Mouse (Mus musculus) lung, adult 2 months (tissue): Measurements from ENCODE around the gene Gpm6a. TPM values are rescaled to one million over a fixed set of nuclear protein-coding genes. Genes with fewer than 3 reads are reported as not detected.

Experiments used
- DNase-seq: peaks from one replicate; pipeline ENCODE4 v3.0.0; 2022
- H3K4me1 ChIP-seq: fragments of 200-500 bp; 2 replicates; pipeline ENCODE4 v1.6.1; 2011; ENCODE audit warnings: low read length; ENCODE audit not compliant: control insufficient read depth, insufficient read depth
- H3K4me3 ChIP-seq: fragments of 200-500 bp; replicated peaks from 2 replicates; pipeline ENCODE3; 2011; ENCODE audit warnings: low read depth, mild to moderate bottlenecking, control low read depth, low read length; ENCODE audit errors: extremely low read depth
- CTCF ChIP-seq: fragments of 200-500 bp; IDR thresholded peaks from 2 replicates; pipeline ENCODE4 v1.5.1; 2011; ENCODE audit warnings: mild to moderate bottlenecking, low read length, control low read depth; ENCODE audit not compliant: insufficient read depth
- POLR2A ChIP-seq: fragments of 200-500 bp; IDR thresholded peaks from 2 replicates; pipeline ENCODE4 v1.6.1; 2011; ENCODE audit warnings: low read depth, mild to moderate bottlenecking, control low read depth, low read length, borderline replicate concordance; ENCODE audit errors: extremely low read depth
- whole genome bisulfite sequencing: fragments of 180-500 bp; shearing (Covaris S2); methylation state at CpG from one replicate; pipeline ENCODE4 v1.1.7; 2018; 5-methylcytosine and 5-hydroxymethylcytosine counted together
- polyA plus RNA-seq: library from polyadenylated mRNA; depleted of rRNA; stranded (reverse); fragments of >200 nt; gene quantifications from 2 replicates; pipeline ENCODE4 v1.2.3, GENCODE M21; 2012; rRNA removed

The Gpm6a gene
- polyA plus RNA-seq = 9.5 and 15.6 TPM in 2 replicates

DNA sequence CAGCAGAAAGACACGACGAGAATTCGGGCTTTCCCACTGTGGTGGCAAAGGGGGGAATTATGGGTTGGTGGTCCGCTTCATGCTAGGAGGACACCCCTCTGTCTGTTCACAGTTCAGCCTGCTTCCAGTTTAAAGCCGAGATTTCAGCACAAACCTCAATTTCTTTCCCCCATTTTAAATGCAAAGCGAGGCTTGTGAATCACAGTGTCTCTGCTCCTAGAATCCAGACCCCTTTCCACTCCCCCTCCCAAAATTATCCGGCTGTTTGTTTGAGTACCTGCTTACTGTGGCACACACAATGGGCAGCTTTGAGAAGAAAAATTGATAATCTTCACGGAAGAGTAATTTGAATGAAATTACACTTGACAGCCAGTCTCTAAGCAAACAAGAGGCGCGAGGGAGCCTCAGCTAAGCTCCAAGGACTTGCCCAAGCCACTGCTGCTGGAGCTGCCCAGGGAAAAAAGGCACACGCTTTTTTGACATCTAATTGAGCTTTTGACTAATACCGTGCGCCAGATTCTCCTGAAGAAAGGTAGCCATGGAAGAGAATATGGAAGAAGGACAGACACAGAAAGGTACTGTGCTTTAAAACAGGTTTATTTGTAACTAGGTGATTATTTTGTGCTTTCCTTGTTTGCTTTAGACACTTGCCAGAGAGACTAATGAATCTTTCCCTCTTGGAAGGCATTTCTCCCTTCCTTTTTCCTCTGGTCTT, at the start of gene Gpm6a:
TSS of gene Gpm6a (plus strand) at position 103 of the 715 bp plus-strand sequence.
- 35% methylated on average over 13 of the region's 13 CpGs for WGBS
- DNase-seq = no peak
- H3K4me1 ChIP-seq = no peaks in the 10 kb centered on the region
- H3K4me3 ChIP-seq = no peak within 1 kb of the TSS
- TF ChIP-seq POLR2A (no peak), CTCF (no peak)

DNA sequence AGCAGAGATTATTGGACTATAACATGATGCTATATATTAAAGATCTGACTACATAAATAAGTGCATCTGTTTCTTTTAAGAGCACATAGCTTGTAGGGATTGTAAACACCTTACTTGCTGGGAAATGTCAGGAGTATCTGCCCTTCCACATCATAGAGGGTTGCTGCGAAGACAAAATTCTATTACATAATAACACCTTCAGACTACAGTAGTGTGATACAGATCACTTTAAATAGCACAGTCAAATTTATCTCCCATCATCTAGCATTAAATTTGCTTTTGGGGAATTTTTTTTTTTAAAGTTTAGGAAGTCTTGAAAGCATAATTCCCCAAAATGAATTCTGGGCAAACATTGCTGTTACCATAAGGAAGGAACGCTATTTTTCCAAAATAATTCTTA, 41.8 kb upstream of the Gpm6a start:
- DNase-seq = no peak
- H3K4me3 ChIP-seq = no peak overlapping the region
- TF ChIP-seq CTCF = no peak
- no peak for TF ChIP-seq POLR2A
- H3K4me1 ChIP-seq = no peaks in the 10 kb centered on the region
- 95% methylated on average over 2 of the region's 2 CpGs for WGBS

DNA sequence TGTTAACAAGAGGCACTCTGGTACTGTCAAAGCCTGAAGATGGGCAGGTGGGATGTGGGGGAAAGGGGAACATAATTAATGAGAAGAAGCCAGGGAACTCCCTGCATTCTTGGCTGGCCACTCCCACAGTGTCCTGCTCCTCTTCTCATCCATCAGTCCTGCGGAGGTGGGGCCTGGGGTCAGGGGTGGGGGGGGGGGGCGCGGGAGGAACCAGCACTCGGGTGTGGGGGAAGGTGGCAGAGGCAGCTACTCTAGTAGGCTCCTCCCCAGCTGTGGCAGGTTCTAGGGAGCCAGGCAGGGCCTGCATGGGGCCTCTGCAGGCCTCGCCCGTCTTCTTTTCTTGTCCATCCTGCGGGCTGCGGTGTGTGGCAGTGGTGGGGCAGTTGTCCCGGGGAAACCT, 36.9 kb upstream of the Gpm6a start:
- no peak overlapping the region for H3K4me3 ChIP-seq
- TF ChIP-seq POLR2A (no peak), CTCF (no peak)
- 52% methylated on average over 9 of the region's 9 CpGs for WGBS
- no peaks in the 10 kb centered on the region for H3K4me1 ChIP-seq
- no peak for DNase-seq

DNA sequence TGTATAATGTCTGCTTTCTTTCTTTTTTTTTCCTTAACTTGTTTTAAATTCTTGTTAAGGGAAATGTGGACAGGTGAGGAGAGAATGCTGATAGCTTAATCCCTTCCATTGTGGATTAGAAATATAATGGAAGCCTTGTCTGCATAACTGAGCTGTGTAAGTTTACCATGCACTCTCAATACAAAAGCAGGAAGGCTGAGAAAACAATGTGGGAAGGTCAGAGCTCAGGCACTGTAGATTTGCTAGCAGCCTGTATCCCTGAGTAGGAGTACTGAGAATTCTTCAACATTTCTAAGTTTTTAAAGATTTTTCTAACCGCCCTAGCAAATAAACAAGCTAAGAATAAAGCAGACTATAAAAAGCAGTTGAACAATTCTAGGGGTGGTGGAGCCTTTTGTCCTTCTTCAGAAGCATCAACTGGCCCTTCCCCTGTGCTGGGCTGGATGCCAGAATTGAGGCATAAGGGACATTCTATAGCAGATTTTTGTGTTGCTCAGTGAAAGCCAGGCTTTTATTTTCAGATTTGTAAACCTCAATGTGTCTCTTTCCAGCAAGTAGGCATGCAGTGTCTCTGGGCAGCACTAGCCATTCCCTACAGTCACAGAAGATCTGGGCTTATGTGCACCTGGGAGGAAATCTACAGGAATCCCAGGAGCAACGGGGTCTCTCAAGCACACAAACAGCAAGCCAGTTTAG, 32.3 kb upstream of the Gpm6a start:
- H3K4me3 ChIP-seq = no peak overlapping the region
- no peak for DNase-seq
- TF ChIP-seq POLR2A = no peak
- no peak for TF ChIP-seq CTCF
- H3K4me1 ChIP-seq = no peaks in the 10 kb centered on the region
- 34% methylated on average over 2 of the region's 2 CpGs for WGBS

DNA sequence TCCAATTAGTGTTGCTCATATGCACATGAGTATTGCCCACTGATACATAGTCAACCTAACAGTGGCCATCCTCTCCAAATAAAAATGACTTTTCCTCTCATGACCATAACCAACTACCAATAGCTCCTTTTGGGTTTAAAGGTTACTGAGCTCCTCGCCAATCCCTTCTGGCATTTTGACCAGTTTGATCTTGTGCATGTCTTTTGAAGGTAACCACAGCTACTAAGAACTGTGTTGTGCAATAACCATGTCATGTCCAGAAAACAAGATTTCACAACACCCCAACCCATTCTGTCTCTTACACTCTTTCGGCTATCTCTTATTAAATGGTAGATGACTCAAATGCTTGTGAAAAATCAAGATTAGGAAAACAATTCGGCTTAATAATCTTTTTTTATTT, 29.7 kb upstream of the Gpm6a start:
- H3K4me3 ChIP-seq = no peak overlapping the region
- TF ChIP-seq CTCF (no peak), POLR2A (no peak)
- no peaks in the 10 kb centered on the region for H3K4me1 ChIP-seq
- no peak for DNase-seq
- WGBS = 75% methylated on average over 3 of the region's 3 CpGs

DNA sequence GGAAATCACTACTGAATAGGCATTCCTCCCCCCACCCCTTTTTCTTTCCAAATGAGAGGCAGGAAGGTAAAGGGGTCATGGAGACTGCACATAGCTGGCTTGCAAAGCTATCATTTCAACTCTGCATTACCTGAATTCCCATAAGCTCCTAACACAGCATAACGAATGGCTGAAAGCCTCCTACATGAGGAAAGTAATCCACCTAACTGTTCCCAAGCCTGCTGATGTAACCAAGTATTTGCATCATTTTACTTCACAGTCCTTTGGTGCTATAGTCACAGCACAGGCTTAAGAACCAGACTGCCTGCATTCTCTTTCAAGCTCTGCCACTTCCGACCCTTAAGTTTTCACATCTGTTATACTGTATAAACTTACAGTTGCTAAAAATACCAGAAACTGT, 22.3 kb upstream of the Gpm6a start:
- 55% methylated on average over 2 of the region's 2 CpGs for WGBS
- DNase-seq = no peak
- no peak for TF ChIP-seq CTCF
- no peak for TF ChIP-seq POLR2A
- Histone ChIP-seq H3K4me3 (no peak overlapping the region), H3K4me1 (no peaks in the 10 kb centered on the region)

DNA sequence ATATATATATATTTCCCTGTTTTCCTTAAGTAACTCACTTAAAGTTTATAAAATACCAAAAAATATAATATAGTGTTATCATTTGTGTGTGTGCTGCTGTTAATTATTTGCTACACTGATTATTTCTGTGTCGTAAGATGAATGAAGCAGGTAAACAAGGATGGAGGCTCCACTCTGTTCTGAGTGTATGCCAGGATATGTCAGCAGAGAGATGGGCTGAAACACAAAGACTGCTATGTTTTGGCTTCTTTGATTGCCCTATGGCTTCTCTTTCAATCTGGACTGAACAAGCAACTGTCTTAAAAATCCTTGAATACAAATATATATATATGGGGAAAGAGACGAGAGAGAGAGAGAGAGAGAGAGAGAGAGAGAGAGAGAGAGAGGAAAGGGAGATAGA, 1.3 kb upstream of the Gpm6a start:
- no peak for TF ChIP-seq CTCF
- TF ChIP-seq POLR2A = no peak
- 78% methylated on average over 2 of the region's 2 CpGs for WGBS
- no peak for DNase-seq
- H3K4me3 ChIP-seq = no peak overlapping the region
- H3K4me1 ChIP-seq = no peaks in the 10 kb centered on the region

DNA sequence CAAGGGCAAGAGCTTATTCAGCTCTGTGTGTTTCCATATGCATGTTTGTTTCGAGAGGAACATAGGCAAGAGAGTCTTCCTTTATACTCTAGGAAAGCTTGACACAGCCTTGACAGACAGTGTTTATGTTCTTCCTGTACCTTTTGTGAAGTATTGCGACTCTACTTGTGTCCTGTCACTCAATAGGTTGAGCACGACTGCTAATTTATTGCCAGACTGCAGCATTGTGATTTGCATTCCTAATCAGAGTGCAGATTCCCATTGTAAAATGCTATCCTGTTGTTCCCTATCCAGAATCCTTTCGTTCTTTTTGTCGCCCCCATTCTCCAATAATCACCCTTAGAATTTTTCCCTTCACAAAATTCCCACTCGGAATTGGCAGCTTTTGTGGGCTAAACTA, 613 bp upstream of the Gpm6a start:
- TF ChIP-seq POLR2A (no peak), CTCF (no peak)
- Histone ChIP-seq H3K4me1 (no peaks in the 10 kb centered on the region), H3K4me3 (no peak overlapping the region)
- WGBS = 56% methylated on average over 6 of the region's 6 CpGs
- DNase-seq = no peak

DNA sequence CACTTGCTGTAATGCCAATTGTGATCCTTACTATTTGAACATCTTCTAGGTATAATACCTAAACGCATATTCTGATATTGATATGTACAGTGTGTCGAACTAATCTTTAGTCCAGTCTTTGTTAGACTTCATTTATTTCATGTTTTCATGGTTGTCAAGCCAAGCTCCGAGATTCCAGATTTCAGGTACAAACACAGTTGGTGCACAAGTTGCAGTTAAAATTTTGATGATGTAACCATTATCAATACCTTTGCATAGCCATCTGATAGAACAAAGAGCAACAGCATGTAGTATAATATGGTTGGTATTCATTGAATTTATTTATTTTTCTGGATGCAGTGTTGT, 785 bp downstream of the Gpm6a start:
- no peaks in the 10 kb centered on the region for H3K4me1 ChIP-seq
- H3K4me3 ChIP-seq = no peak overlapping the region
- no peak for DNase-seq
- TF ChIP-seq POLR2A (no peak), CTCF (no peak)
- 80% methylated on average over 3 of the region's 3 CpGs for WGBS
